Mouse (Mus musculus): ENCODE data around the gene Fhit.

DNA sequence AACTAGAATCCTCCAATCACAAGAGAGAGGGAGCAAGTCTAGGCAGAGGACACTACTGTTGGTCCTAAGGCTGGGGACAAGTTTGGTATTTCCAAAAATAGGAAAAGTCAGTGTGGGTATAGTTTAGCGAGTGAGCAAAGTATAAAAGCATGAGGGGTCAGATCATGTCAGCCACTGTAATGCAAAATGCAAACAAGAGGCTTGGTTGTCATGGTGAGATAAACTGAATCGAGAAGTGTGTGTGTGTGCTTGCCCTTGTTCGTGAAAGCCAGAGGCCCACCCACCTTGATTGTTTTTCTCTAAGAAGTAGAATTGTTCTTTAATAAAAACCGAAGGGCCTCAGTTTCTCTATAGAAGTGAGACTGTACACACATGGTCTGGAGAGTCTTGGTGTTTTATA, 1465.8 kb downstream of the Fhit start:
- no peak for TF ChIP-seq CTCF (IDR thresholded peaks at IDR 0.05; ENCODE audit: borderline replicate concordance, extremely low read depth, insufficient read depth, insufficient read length)
- no peak for TF ChIP-seq POLR2A (IDR thresholded peaks at IDR 0.05; ENCODE audit: borderline replicate concordance, extremely low read depth, insufficient read depth, insufficient read length, poor library complexity, severe bottlenecking)
